Mouse (Mus musculus): ENCODE results near the gene Tial1.

DNA sequence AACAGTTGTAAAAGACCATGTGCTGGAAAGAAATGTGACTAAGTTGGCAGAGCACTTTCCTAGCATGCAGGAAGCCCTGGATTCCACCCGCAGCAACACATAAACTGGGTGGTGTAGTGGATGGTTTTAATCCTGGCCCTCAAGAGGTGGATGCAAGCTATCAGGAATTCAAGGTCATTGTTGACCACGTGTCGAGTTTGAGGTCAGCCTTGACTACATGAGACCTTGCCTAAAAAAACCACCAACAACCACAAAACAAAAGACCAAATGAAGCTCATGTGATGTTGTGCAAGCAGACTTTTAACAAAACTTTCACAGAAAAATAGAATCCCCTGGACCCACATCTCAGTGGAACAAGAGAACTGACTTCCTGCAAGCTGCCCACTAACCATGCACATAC lies 39.0 kb downstream of the Tial1 start:
- TF ChIP-seq CTCF (IDR thresholded peaks at IDR 0.05; ENCODE audit: extremely low read depth, insufficient read depth, insufficient read length, insufficient replicate concordance) (no peak), POLR2A (IDR thresholded peaks at IDR 0.05; ENCODE audit: low read depth, low read length) (no peak)
